Mouse (Mus musculus) 416B (cell line): ENCODE data around the gene Mroh8.
"Not testable (repeated sequence)": the region's sequence is repeated elsewhere in the genome, so short reads cannot be mapped to it uniquely, and the experiment has no call there.

Source experiments
- DNase-seq: peaks from one replicate; pipeline ENCODE4 v3.0.0; 2011; ENCODE audit warnings: low read depth

Mroh8 gene

GRCm38 (mm10) chr2:157198405-157198804, 80.9 kb downstream of the Mroh8 start:
- DNase-seq = not testable (repeated sequence)

GRCm38 (mm10) chr2:157190651-157191050, 88.7 kb downstream of the Mroh8 start:
- DNase-seq = peak; percentile 24

- peak; percentile 63 for DNase-seq
Observed at GRCm38 (mm10) chr2:157187223-157187622, 92.1 kb downstream of the Mroh8 start.

GRCm38 (mm10) chr2:157186504-157186903, 92.8 kb downstream of the Mroh8 start:
- DNase-seq = no peak

- no peak for DNase-seq
Observed at GRCm38 (mm10) chr2:157185022-157185660, 94.2 kb downstream of the Mroh8 start.

- DNase-seq = no peak
Observed at GRCm38 (mm10) chr2:157178167-157178566, 101.2 kb downstream of the Mroh8 start.

- DNase-seq = no peak
Observed at GRCm38 (mm10) chr2:157176248-157176647, 103.1 kb downstream of the Mroh8 start.

GRCm38 (mm10) chr2:157174416-157174815, 104.9 kb downstream of the Mroh8 start:
- peak; percentile 49 for DNase-seq

- no peak for DNase-seq
Observed at GRCm38 (mm10) chr2:157173555-157173954, 105.8 kb downstream of the Mroh8 start.

- DNase-seq = no peak
Observed at GRCm38 (mm10) chr2:157172984-157173383, 106.4 kb downstream of the Mroh8 start.

- no peak for DNase-seq
Observed at GRCm38 (mm10) chr2:157170626-157171025, 108.7 kb downstream of the Mroh8 start.

- peak; percentile 29 for DNase-seq
Observed at GRCm38 (mm10) chr2:157170166-157170565, 109.2 kb downstream of the Mroh8 start.

GRCm38 (mm10) chr2:157166371-157167080, 112.8 kb downstream of the Mroh8 start:
- DNase-seq = no peak

- peak; percentile 20 for DNase-seq
Observed at GRCm38 (mm10) chr2:157165312-157166224, 113.8 kb downstream of the Mroh8 start.

GRCm38 (mm10) chr2:157164101-157164500, 115.2 kb downstream of the Mroh8 start:
- DNase-seq = no peak
